In the genomic region with DNA sequence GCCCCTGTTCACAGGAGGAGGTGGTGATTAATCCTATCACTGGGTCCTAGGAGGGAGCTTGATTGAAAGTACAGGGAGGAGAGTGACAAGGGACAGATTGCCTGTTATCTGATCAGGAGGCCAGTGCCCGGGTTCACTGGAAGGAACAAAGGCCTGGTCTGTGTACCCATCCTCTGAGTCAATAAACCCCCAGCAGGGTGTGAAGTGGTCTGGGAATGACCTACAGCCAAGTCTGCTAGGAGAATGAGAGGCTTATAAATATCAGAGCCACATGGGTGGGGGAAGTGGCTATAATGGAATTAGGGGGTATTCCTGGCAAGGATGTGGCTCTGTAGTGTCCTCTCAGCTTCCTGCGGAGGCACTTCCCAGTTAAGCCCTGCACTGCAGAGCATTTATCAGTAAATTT, we compare ENCODE assay signal across 10 mouse cellular contexts.
DNase-seq lines count a peak whose midpoint lies in the region; ATAC-seq lines count a peak whose summit lies in the region.
"Had no signal": no experiment of that assay in that cellular context is flagged by ENCODE, and none has a peak within 500 bp of the region (broad histone marks: within the 10 kb centered on the region; RNA-seq: fewer than 3 reads in every experiment).

No protein-coding gene starts in this region.

- H3K27me3 ChIP-seq in neural tube, embryonic 15.5 days (replicated peaks) = no peaks in the 10 kb centered on the region
- no peaks in the 10 kb centered on the region for H3K27me3 ChIP-seq in kidney, embryonic 16.5 days (ENCODE audit: insufficient read depth, low read length)
- H3K27me3 ChIP-seq: limb, embryonic 13.5 days had no signal

- peaks cover 5% of the 10 kb centered on the region for H3K4me1 ChIP-seq in neural tube, embryonic 15.5 days
- H3K4me1 ChIP-seq in kidney, embryonic 16.5 days (ENCODE audit: insufficient read depth, low read length) = peaks cover 20% of the 10 kb centered on the region; the same call in 1 of the 2 replicates

- whole genome bisulfite sequencing in neural tube, embryonic 15.5 days = 16% methylated on average over 2 of the region's 2 CpGs
- WGBS in kidney, embryonic 16.5 days = 25% methylated on average over 2 of the region's 2 CpGs

- ATAC-seq in neural tube, embryonic 15.5 days (ENCODE audit: low FRiP score) = no peak
- 0 out of 2 replicates have a peak, but pooled peaks have one; percentile 52 for ATAC-seq in kidney, embryonic 16.5 days (ENCODE audit: low FRiP score, low TSS enrichment)
- no peak for ATAC-seq in activated CD4-positive, CD25-positive, alpha-beta regulatory T cell, adult 4 months
- no peak for ATAC-seq in monocyte, adult 5-6 weeks (replicated peaks; ENCODE audit: insufficient number of reproducible peaks, low FRiP score, low TSS enrichment, poor library complexity, severe bottlenecking)

- no peaks in the 10 kb centered on the region for H3K36me3 ChIP-seq in neural tube, embryonic 15.5 days
- H3K36me3 ChIP-seq in kidney, embryonic 16.5 days (ENCODE audit: insufficient read depth, low read length) = no peaks in the 10 kb centered on the region
- H3K36me3 ChIP-seq: limb, embryonic 13.5 days had no signal

- DNase-seq in cerebellum, postnatal 10 days = peak; percentile 8 to 11
- DNase-seq in cerebellum, adult 9-10 months = no peak
- DNase-seq in neural tube, embryonic 10.5 days (ENCODE audit: extremely low spot score, low spot score) = peak; percentile 34
- no peak for DNase-seq in spleen, postnatal 14 days (ENCODE audit: low spot score in 2 of 2)
- DNase-seq: cerebellum, postnatal 36 days had no signal

- H3K4me2 ChIP-seq in neural tube, embryonic 15.5 days = no peak overlapping the region
- no peak overlapping the region for H3K4me2 ChIP-seq in kidney, embryonic 16.5 days (replicated peaks; ENCODE audit: low read depth, low read length)
- H3K4me2 ChIP-seq: limb, embryonic 13.5 days had no signal

- no peaks in the 10 kb centered on the region for H3K9me3 ChIP-seq in neural tube, embryonic 15.5 days (replicated peaks)
- no peaks in the 10 kb centered on the region for H3K9me3 ChIP-seq in kidney, embryonic 16.5 days (ENCODE audit: low read length)
- H3K9me3 ChIP-seq: limb, embryonic 13.5 days had no signal

- H3K4me3 ChIP-seq in neural tube, embryonic 15.5 days (replicated peaks) = no peak overlapping the region
- no peak overlapping the region for H3K4me3 ChIP-seq in kidney, embryonic 16.5 days (ENCODE audit: low read length)
- H3K4me3 ChIP-seq: limb, embryonic 13.5 days had no signal

- no peak overlapping the region for H3K27ac ChIP-seq in neural tube, embryonic 15.5 days (replicated peaks)
- H3K27ac ChIP-seq in kidney, embryonic 16.5 days (ENCODE audit: low read length) = peak overlapping the region; percentile 43
- H3K27ac ChIP-seq: limb, embryonic 13.5 days had no signal

- H3K9ac ChIP-seq in neural tube, embryonic 15.5 days (replicated peaks) = no peak overlapping the region
- H3K9ac ChIP-seq in kidney, embryonic 16.5 days (replicated peaks; ENCODE audit: low read length) = no peak overlapping the region
- H3K9ac ChIP-seq: limb, embryonic 13.5 days had no signal

Comparison
In these comparisons a context has a peak if more than half of its experiments do, and no peak if none do; other contexts are left out.
1. DNase-seq: peak in cerebellum, postnatal 10 days (2 of 2) and neural tube, embryonic 10.5 days (single experiment); none in cerebellum, adult 9-10 months (single experiment) and spleen, postnatal 14 days (0 of 2).